Mouse (Mus musculus): Measurements from ENCODE around the gene Bpifb5. TPM values are rescaled to one million over a fixed set of nuclear protein-coding genes. Genes with fewer than 3 reads are reported as not detected.
"Not testable (repeated sequence)": the region's sequence is repeated elsewhere in the genome, so short reads cannot be mapped to it uniquely, and the experiment has no call there.

Gene Bpifb5
- not detected for total RNA-seq (2021)

- DNase-seq (ENCODE audit: extremely low spot score in 1 of 2, low spot score in 1 of 2) = no peak
These were observed at the start of gene Bpifb5 for GRCm38 (mm10) chr2:154223265-154223916. Bpifb5 (plus strand) TSS chr2:154223742.

DNA sequence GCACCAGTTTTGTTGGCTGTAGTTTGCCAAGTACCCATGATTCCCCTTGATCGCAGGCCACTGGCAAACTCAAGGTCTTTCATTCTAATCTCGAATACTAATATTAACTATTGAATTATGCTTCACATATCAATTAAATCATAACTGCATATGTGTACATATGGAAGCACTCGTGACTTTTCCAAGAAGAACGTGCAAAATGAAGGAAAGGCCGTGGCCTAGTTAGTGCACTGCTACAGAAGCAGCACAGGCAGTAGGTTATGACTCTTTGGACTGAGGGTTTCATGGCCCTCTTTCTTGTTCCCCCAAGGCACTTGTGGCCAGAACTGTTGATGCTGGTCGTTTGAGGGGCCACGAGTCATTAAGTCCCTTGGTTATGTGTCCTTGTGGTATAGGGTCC lies 41.6 kb upstream of the Bpifb5 start:
- not testable (repeated sequence) for DNase-seq (ENCODE audit: extremely low spot score in 1 of 2, low spot score in 1 of 2)

- not testable (repeated sequence) for DNase-seq (ENCODE audit: extremely low spot score in 1 of 2, low spot score in 1 of 2)
These were observed 40.5 kb upstream of the Bpifb5 start for GRCm38 (mm10) chr2:154183061-154183460.

DNA sequence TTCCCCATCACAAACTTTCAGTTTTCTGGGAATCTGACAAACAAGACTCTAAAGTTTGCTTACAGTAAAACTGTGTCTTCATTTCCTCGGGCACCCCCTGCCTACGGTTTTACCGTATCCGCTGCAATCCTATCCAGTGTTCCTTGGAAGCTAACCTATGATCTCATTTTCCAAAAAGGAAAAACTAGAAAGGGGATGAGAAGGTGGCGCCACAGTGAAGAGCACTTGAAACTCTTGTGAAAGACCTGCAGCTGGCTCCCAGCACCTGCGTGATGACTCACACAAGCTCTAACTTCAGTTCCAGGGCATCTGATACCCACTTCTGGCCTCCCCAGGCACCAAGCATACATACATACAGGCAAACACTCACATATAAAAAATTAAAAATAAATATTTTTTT lies 38.2 kb upstream of the Bpifb5 start:
- no peak for DNase-seq (ENCODE audit: extremely low spot score in 1 of 2, low spot score in 1 of 2)

DNA sequence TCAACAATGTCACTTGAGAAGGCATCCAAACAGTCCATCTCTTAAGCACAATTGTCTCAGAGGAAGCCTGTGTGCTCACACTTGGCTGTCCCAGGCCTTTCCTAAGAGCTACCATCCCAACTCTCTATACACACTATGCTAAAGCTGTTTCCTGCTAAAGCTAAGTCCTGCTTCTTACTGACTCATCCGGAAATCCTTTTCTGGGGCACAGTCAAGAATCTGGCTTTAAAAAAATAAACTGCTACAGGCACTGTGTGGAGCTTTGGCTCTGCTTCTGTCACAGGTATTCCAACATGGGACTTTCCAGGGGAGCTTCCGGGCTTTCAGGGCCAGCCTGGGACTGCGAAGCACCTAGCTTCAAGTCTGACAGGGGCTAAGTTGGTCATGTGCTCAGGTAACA lies 37.8 kb upstream of the Bpifb5 start:
- no peak for DNase-seq (ENCODE audit: extremely low spot score in 1 of 2, low spot score in 1 of 2)

- DNase-seq (ENCODE audit: extremely low spot score in 1 of 2, low spot score in 1 of 2) = no peak
These were observed 36.1 kb upstream of the Bpifb5 start for GRCm38 (mm10) chr2:154187468-154187867.

GRCm38 (mm10) chr2:154189877-154190434 lies 33.6 kb upstream of the Bpifb5 start:
- DNase-seq (ENCODE audit: extremely low spot score in 1 of 2, low spot score in 1 of 2) = no peak

DNA sequence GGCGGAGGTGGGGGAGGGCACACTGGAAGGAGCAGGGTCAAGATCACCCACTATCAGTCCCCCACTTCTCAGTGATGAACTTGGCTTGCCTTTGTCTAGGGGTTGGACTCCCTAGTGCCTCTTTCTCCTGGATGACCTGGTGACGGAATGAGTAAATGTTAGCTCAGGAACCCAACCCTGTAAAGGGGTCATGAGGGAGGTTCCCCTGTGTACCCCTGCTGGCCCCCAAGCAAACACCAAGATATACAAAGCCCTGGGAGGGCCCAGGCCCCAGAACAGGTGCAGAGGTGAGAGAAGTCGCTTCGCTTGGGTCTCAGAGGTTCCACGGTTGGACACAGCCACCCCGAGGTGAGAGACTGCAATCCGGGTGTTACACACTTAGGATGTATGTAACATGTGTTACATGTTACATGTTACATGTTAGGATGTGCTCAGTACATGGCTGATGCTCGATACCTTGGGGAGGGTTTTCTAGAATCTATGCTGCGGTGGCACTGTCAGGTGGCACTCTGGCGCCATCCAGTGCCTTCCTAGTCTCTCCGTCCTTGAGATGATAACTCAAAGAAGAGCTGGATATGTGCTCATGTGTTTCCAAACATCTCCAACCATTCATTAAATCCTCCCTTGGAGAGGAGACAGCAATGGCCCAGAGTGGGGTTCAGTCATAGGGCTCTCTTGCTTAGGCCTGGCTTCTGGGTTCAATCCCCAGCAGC lies 32.8 kb upstream of the Bpifb5 start, which contains the start of gene Bpifb1:
TSS of gene Bpifb1 (plus strand) at position 273 of the 713 bp plus-strand sequence.
- no peak for DNase-seq (ENCODE audit: extremely low spot score in 1 of 2, low spot score in 1 of 2)

DNA sequence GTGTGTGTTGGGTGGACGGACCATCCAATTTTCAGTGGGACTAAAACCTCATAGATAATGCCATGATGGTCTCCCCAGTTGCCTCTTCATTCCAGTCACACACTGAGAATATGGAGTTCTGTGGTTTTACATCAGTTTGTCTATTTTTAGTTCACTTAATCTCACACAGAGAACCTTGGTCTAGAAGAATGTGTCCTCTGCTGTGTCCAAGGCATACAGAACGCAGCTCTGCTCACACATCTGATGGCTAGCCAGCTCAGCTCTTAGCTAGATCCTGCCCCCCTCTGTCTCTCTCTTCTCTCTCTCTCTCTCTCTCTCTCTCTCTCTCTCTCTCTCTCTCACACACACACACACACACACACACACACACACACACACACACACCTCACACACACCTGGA lies 31.4 kb upstream of the Bpifb5 start:
- no peak for DNase-seq (ENCODE audit: extremely low spot score in 1 of 2, low spot score in 1 of 2)

GRCm38 (mm10) chr2:154193071-154193470 lies 30.5 kb upstream of the Bpifb5 start:
- no peak for DNase-seq (ENCODE audit: extremely low spot score in 1 of 2, low spot score in 1 of 2)

GRCm38 (mm10) chr2:154193994-154194504 lies 29.5 kb upstream of the Bpifb5 start:
- DNase-seq (ENCODE audit: extremely low spot score in 1 of 2, low spot score in 1 of 2) = no peak

DNA sequence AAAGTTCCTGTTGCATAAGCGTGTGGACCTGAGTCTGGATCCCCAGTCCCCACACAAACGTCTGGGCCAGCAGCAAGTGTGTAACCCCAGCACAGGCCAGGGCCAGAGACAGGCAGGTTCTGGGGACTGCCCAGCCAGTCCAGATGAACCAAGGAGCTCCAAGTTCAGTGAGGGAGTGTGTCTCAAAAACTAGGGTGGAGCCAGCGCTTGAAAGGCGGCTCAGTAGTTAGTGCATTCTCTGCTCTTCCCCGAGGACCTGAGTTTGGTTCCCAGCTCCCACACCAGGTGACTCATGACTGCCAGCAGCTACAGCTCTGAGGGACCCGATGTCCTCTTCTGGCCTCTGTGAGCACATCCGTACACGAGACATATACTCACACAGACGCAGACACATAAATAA lies 26.5 kb upstream of the Bpifb5 start:
- no peak for DNase-seq (ENCODE audit: extremely low spot score in 1 of 2, low spot score in 1 of 2)

DNA sequence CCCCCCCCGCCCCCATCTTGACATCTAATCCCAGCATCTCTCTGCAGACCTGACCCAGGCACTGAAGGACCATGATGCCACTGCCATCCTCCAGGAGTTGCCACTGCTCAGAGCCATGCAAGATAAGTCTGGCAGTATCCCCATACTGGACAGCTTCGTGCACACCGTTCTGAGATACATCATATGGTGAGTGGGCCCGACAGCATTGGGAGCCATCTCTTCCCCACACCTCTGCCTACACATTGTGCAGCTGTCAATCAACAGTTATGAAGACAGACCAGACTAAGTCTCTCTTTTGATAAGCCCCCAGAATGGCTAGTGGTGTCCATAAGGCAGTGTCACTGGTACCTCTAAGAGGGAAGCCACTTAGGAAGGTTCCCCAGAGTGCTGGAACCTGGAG lies 18.9 kb upstream of the Bpifb5 start:
- DNase-seq (ENCODE audit: extremely low spot score in 1 of 2, low spot score in 1 of 2) = no peak

DNA sequence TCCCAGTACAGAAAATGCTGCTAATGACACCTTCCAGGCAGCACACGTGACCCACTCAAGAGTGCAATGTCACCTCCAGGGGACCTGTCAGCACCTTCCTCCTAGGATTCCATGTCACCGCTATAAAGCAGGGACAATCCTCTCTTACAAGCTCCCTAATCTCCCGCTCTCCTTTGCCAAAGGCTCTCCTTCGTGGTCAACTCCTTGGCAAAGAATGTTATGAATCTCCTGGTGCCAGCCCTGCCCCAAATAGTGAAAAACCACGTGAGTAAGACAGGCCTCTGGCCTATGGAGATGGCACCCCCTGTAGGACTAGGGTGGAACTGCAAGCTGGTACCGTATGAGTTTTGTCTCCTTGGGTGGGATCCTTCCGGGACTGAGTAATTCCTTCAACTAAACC lies 16.6 kb upstream of the Bpifb5 start:
- DNase-seq (ENCODE audit: extremely low spot score in 1 of 2, low spot score in 1 of 2) = peak in 1 of 2 experiments; percentile 35

GRCm38 (mm10) chr2:154209112-154209511 lies 14.4 kb upstream of the Bpifb5 start:
- no peak for DNase-seq (ENCODE audit: extremely low spot score in 1 of 2, low spot score in 1 of 2)

DNA sequence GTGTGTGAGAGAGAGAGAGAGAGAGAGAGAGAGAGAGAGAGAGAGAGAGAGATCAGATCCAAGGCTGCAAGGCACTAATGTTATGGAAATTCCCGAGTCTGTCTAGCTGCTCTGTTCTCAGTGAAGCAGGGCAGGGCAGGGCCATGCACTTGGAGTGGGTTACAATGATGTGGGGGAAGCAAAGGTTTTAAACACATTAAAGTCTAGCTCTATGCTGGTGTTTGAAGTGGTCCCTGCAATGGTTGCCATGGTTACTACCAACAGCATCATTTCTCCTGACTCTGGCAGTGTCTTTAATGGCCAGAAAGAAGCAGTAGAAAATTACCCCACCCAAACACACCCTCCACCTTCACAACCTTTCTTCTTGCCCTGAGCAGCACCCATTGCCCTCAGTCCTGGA lies 12.4 kb upstream of the Bpifb5 start:
- DNase-seq (ENCODE audit: extremely low spot score in 1 of 2, low spot score in 1 of 2) = no peak

DNA sequence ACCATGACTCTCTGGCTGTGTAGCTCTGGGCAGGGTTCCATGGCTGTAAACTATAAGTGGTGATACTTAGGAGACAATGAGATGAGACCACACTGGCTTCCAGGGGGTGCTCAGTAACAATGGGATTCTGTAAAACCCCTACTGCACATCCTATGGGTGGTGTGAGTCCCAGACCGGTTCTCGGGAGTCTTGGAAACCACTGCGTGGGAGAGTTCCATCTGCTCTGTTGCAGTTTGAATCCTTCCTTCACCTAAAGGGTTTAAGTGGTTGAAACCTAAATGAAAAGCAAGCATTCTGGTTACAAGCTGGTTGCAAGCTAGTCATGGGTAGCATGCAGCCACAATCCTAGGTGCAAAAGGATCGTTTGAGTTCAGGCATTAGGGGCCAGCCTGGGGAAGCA lies 11.7 kb upstream of the Bpifb5 start:
- DNase-seq (ENCODE audit: extremely low spot score in 1 of 2, low spot score in 1 of 2) = peak in 1 of 2 experiments; percentile 21

- DNase-seq (ENCODE audit: extremely low spot score in 1 of 2, low spot score in 1 of 2) = peak; percentile 57 to 88
These were observed 8.4 kb upstream of the Bpifb5 start for GRCm38 (mm10) chr2:154215191-154215590.

DNA sequence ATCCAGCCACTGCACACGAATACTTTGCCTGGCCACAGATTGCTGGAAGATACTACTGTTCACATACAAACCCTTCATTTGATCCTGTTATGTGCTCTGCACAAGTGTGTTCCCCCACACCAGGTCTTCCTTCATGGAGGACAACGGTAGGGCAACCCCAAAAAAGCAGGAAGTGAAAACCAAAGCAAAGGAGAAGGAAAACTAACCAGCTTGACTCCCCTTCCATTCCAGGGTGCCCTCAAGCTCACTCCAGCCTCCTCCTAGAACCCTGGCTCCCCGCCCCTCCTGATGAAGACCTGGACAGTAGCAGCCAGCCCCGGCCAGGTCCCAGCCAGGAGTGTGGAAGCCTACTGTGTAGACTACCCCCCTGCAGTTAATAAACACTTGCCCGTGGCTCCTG lies 3.6 kb upstream of the Bpifb5 start:
- no peak for DNase-seq (ENCODE audit: extremely low spot score in 1 of 2, low spot score in 1 of 2)

- DNase-seq (ENCODE audit: extremely low spot score in 1 of 2, low spot score in 1 of 2) = no peak
These were observed 353 bp downstream of the Bpifb5 start for GRCm38 (mm10) chr2:154223917-154224273.

DNA sequence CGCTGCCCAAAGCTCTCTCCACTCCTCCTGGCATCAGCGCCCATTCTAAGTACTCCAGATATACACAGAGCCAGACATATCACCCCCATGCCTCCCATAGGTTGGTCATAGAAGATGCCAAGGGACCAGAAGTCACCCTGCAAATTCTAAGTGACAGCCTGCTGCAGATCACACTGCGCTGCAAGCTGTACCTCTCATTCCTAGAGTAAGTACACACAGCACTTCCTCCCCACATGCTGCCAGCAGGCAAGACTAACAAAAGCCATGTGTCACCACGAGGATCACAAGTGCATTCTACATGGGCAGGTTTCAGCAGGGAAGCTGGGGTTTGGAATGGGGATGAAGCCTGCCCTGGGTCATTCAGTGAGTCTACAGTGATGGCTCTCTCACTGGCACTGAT lies 3.4 kb downstream of the Bpifb5 start:
- no peak for DNase-seq (ENCODE audit: extremely low spot score in 1 of 2, low spot score in 1 of 2)

GRCm38 (mm10) chr2:154227830-154228229 lies 4.3 kb downstream of the Bpifb5 start:
- no peak for DNase-seq (ENCODE audit: extremely low spot score in 1 of 2, low spot score in 1 of 2)

All from layer of hippocampus, postnatal 25 days (tissue).